Mouse (Mus musculus) E14TG2a.4 (cell line): ENCODE measurements around the gene Mpp3.
A peak's percentile ranks its signal among the peaks of the same experiment; 100 is the strongest.

Source experiments
- H3K27me3 ChIP-seq: 2 replicates; pipeline ENCODE4 v1.6.1; 2014; ENCODE audit warnings: low read length, control low read depth; ENCODE audit not compliant: insufficient read depth
- H3K36me3 ChIP-seq: 2 replicates; pipeline ENCODE4 v1.6.1; 2014; ENCODE audit warnings: low read length, control low read depth; ENCODE audit not compliant: insufficient read depth
- H3K4me1 ChIP-seq: replicated peaks from 2 replicates; pipeline ENCODE4 v1.6.1; 2014; ENCODE audit warnings: low read depth, low read length, control low read depth
- H3K4me3 ChIP-seq: replicated peaks from 2 replicates; pipeline ENCODE4 v1.5.1; 2014; ENCODE audit warnings: mild to moderate bottlenecking, low read length
- H3K9me3 ChIP-seq: 2 replicates; pipeline ENCODE4 v1.6.1; 2014; ENCODE audit warnings: low read length, control low read depth
- CTCF ChIP-seq: conservative IDR thresholded peaks from 2 replicates; pipeline ENCODE4 v1.5.1; 2014; ENCODE audit warnings: low read length
- NANOG ChIP-seq: IDR thresholded peaks from 2 replicates; pipeline ENCODE4 v1.6.1; 2014; ENCODE audit warnings: borderline replicate concordance, low read length, mixed read lengths
- POU5F1 ChIP-seq: IDR thresholded peaks from 2 replicates; pipeline ENCODE4 v1.6.1; 2014; ENCODE audit warnings: low read length, borderline replicate concordance

The Mpp3 gene

DNA sequence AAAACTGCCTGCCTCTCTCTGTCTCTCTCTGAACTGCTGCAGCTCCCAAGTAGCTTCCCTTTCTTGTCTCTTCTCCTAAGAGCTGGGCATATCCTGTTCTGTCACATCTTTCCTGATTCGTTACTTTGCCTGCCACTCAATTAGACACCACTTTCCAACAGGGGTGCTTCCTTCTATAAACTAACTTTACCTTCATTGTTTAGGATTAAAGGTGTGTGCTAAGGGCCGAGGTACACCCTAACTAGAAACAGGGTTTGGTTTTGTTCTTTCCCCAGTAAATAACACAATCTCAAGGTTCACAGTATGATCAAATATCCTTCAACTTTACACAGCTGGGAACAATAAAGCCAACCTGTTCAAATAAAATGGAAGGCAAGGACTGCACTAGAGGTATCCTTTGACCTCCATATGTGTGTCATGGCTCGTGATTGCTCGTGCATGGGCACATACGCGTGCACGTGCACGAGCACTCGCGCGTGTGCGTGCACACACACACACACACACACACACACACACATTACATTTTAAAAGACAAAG is 4.9 kb upstream of the Mpp3 start:
- H3K27me3 ChIP-seq, result peaks cover 28% of the 10 kb centered on the region
- H3K9me3 ChIP-seq, result no peaks in the 10 kb centered on the region
- H3K36me3 ChIP-seq, result no peaks in the 10 kb centered on the region
- peaks cover 3% of the 10 kb centered on the region; the same call in 1 of the 2 replicates for H3K4me1 ChIP-seq
- no peak overlapping the region for H3K4me3 ChIP-seq
- TF ChIP-seq CTCF, result no peak

- Histone ChIP-seq H3K4me3 (no peak overlapping the region), H3K36me3 (no peaks in the 10 kb centered on the region), H3K9me3 (no peaks in the 10 kb centered on the region), H3K4me1 (peaks cover 9% of the 10 kb centered on the region), H3K27me3 (peaks cover 37% of the 10 kb centered on the region)
- no peak for TF ChIP-seq POU5F1
- TF ChIP-seq CTCF, result no peak
- TF ChIP-seq NANOG, result no peak
These were observed 2.9 kb upstream of the Mpp3 start for GRCm38 (mm10) chr11:102031149-102031548.

DNA sequence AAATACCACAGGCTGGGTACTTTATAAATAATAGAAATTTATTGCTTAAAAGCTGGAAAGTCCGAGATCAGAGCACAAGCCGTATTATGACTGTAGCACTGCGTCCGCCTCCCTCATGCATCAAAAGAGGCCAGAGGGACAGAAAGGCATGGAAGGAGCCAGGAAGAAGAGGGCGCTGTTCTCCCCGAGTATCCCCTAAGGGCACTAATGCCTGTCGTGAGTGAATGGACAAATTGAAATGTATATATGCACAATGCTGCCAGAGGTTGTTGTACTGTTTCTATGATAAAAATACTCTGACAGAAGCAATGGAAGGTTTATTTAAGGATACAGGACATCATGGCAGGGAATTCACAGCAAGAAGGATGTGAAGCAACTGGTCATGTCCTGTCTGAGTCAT is 1.7 kb upstream of the Mpp3 start:
- Histone ChIP-seq H3K4me1 (peaks cover 21% of the 10 kb centered on the region), H3K36me3 (no peaks in the 10 kb centered on the region), H3K9me3 (no peaks in the 10 kb centered on the region), H3K27me3 (peaks cover 49% of the 10 kb centered on the region), H3K4me3 (no peak overlapping the region)
- TF ChIP-seq CTCF (no peak), NANOG (no peak), POU5F1 (no peak)

DNA sequence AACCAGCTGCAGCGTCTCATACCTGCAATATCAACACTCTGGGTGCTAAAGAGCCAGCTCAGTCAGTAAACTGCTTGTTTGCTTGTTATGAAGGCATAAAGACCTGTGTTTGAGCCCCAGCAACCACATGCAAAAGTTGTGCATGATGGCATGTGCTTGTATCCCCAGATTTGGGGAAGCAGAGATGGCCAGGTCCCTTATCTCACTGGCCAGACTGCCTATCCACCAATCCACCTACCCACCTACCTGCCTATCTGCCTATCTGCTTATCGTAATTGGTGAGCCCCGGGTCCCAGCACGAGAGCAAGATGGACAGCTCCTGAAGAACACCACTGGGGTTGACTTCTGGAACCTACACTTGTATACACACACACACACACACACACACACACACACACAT is 1.0 kb upstream of the Mpp3 start:
- Histone ChIP-seq H3K27me3 (peaks cover 56% of the 10 kb centered on the region), H3K9me3 (no peaks in the 10 kb centered on the region), H3K4me1 (peaks cover 23% of the 10 kb centered on the region), H3K36me3 (no peaks in the 10 kb centered on the region), H3K4me3 (no peak overlapping the region)
- TF ChIP-seq NANOG, result no peak

- TF ChIP-seq CTCF, result no peak
- no peak for TF ChIP-seq POU5F1
- H3K4me3 ChIP-seq, result peak overlapping the region; percentile 84
These were observed 772 bp downstream of the Mpp3 start for GRCm38 (mm10) chr11:102027361-102028017.

DNA sequence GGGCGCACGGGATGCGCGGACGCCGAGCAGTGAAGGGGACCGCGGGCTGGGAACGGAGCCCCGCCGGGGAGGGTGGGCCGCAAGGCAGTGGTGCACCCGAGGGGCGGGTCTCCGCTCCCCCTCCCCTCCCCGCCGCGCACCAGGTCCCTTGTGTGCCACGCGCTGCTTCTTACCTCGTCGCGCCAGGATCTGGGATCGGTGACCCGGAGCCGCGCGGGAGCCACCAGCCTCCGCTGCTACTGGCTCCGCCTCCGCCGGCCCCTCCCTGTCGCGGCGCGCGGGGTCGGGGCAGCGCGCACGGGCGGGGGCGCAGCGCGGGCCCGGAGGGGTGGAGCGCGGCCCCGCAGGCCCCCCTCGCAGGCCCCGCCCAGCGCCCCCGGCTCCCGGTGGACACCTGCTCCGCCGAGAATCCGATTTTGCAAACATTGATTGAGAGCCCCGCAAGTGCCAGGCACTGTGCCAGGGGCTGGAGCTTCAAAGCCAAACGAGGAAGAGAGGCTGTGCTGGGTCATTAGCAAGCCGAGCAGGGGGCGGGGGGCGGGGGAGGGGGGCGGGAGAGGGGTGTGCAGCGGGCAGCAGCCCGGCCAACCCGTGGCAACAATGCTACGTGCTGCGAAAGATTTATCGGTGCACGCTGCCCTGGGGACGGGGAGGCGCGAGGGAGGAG is 1.4 kb downstream of the Mpp3 start:
- Histone ChIP-seq H3K9me3 (no peaks in the 10 kb centered on the region), H3K4me3 (peak overlapping the region; percentile 84), H3K27me3 (peaks cover 67% of the 10 kb centered on the region), H3K36me3 (no peaks in the 10 kb centered on the region), H3K4me1 (peaks cover 36% of the 10 kb centered on the region)
- TF ChIP-seq NANOG, result no peak
- no peak for TF ChIP-seq POU5F1
- TF ChIP-seq CTCF, result no peak

More at GRCm38 (mm10) chr11:102027361-102028017, 772 bp downstream of the Mpp3 start:
- H3K27me3 ChIP-seq, result peaks cover 67% of the 10 kb centered on the region
- no peaks in the 10 kb centered on the region for H3K36me3 ChIP-seq
- no peaks in the 10 kb centered on the region for H3K9me3 ChIP-seq
- H3K4me1 ChIP-seq, result peaks cover 31% of the 10 kb centered on the region

GRCm38 (mm10) chr11:102025991-102026660 is 2.1 kb downstream of the Mpp3 start:
- H3K27me3 ChIP-seq, result peaks cover 69% of the 10 kb centered on the region
- peak overlapping the region; percentile 84 for H3K4me3 ChIP-seq
- no peaks in the 10 kb centered on the region for H3K36me3 ChIP-seq
- H3K4me1 ChIP-seq, result peaks cover 42% of the 10 kb centered on the region
- no peak for TF ChIP-seq CTCF
- no peak for TF ChIP-seq NANOG
- TF ChIP-seq POU5F1, result no peak
- no peaks in the 10 kb centered on the region for H3K9me3 ChIP-seq

DNA sequence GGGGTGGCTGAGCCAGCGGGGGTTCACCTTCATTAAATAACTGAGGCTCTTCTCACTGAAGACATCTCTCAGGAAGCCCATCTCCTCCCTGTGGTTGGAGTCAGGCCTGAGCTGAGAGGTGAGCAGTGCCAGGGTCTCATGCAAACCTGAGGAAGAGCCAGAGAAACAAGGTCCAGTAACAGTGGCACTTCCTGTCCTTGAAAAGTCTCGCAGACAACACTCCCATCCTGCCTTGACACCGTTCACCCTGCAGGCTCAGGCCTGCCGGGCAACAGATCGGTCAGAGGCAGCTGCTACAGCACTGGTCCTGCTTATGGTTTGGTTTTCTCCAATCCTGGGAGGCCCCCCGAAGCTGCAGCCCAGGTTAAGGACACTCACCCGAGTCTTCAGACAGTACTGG is 2.9 kb downstream of the Mpp3 start:
- Histone ChIP-seq H3K27me3 (peaks cover 66% of the 10 kb centered on the region), H3K4me1 (peaks cover 45% of the 10 kb centered on the region), H3K4me3 (0 out of 2 replicates have a peak overlapping the region, but pooled peaks have one; percentile 84), H3K36me3 (no peaks in the 10 kb centered on the region), H3K9me3 (no peaks in the 10 kb centered on the region)
- TF ChIP-seq NANOG, result no peak
- TF ChIP-seq CTCF, result no peak
- no peak for TF ChIP-seq POU5F1
